Mouse (Mus musculus): ENCODE results near the gene Sirt7.

- TF ChIP-seq CTCF (IDR thresholded peaks at IDR 0.05; ENCODE audit: low read depth, low read length), result no peak
- no peak for TF ChIP-seq GATA1 (IDR thresholded peaks at IDR 0.05; ENCODE audit: borderline replicate concordance, low read length)
- TF ChIP-seq TAL1 (conservative IDR thresholded peaks at IDR 0.05; ENCODE audit: low read depth, low read length), result no peak
Measured at GRCm38 (mm10) chr11:120632559-120633519, 7.8 kb upstream of the Sirt7 start.
